Mouse (Mus musculus): ENCODE data around the gene Sult1b1. TPM values are rescaled to one million over a fixed set of nuclear protein-coding genes. Genes with fewer than 3 reads are reported as not detected.

Sult1b1 gene
- not detected for total RNA-seq (2023)

DNA sequence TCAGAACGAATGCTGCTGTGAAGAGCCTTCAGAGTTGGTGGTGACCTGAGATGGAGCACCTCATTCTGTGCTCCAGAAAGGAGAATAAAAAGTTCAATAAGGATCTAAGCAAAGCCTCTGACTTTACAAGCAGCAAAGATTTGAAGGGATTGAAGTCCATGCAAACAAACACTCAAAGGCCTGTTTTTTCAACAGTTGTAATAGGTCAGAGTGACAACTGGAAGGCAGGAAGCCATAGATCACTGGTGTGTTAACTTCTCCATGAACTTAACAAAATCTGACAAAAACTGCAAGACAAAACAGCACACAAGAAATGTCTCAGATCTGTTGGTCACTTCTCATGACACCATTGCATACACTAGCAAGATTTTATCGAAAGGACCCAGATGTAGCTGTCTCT lies at the start of gene Sult1b1:
TSS of gene Sult1b1 (minus strand) at position 85 of the 400 bp plus-strand sequence.

DNA sequence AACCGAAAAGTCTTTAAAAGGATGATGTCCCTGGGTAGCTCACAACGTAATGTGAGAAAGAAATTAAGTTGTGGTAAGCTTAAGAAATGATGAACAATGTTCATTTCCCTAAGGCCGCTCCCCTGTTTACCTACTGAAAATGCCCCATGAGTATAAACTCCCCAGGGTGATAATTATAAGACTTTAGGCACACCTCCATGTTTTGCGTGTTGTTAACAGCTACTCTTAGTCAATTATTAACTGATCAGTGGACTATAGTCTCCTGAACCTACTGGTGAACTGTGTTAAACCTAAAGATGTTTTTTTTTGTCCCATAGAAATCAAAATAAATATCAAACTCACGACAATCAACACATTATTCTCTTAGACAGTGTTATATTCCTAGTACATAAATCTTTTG lies 30.9 kb upstream of the Sult1b1 start, which contains the start of gene Sult1d1:
TSS of gene Sult1d1 (minus strand) at position 183 of the 400 bp plus-strand sequence.

DNA sequence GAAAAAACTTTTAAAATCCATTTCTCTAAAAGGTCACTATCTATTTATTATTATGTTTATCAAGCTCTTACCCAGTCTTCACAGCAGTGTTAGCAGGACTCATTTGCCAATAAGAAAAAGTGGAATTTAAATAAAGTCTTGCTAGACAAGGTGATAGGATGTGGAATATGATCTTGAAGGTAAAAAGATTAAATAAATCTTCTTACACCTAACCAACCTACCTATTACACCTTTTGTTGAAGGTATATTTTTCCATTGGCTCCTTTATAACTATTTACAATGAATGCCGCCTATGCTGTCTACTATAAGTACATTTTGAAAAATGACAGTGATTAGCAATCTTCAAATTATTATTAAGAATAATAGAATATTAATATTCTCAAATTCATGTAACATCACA lies 47.2 kb downstream of the Sult1b1 start, which contains the start of gene Ugt2a1:
TSS of gene Ugt2a1 (minus strand) at position 101 of the 400 bp plus-strand sequence.

DNA sequence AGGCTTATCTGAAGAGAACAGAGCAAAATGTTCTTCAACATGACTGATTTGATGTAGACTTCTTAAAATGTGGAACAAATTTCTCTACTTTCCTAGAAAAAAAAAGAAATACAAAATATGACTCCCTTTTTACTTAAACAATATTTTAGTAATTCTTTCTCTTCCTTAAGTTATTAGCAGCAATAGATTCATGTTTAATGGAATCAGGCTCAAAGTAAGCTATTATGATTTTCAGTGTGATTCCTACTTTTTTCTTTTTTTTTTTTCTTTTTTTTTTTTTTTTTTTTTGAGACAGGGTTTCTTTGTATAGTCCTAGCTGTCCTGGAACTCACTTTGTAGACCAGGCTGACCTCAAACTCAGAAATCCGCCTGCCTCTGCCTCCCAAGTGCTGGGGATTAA lies 51.3 kb downstream of the Sult1b1 start, which contains the start of gene Gm43638:
TSS of gene Gm43638 (minus strand) at position 101 of the 400 bp plus-strand sequence.

DNA sequence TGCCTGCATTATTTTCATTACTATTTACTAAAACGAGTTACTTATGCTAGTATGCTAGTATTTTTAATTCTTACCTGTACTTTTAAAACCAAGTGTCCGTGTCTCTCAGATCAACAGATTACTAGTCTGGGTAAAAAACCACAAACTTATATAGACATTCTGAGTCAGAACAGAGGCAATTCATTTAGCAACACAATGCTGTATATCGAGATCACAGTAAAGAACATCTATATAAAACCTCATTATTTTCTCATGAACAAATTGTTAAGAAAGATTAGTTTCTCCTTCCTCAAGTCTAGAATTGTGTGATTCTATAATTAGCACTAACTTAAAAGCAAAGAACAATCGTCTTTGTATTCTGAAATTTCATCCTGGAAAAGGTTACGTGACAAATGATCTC lies 55.8 kb downstream of the Sult1b1 start, which contains the start of gene Ugt2a2:
TSS of gene Ugt2a2 (minus strand) at position 101 of the 400 bp plus-strand sequence.

Other genes with a start within 250 kb of the Sult1b1 start
- not detected for gene Ugt2a3, start 201.0 kb downstream of the Sult1b1 start, total RNA-seq (2023)
- gene Ugt2b38, start 114.0 kb downstream of the Sult1b1 start, total RNA-seq (2023), result not detected
- gene Ugt2a2, start 55.9 kb downstream of the Sult1b1 start, total RNA-seq (2023), result not detected
- not detected for gene Gm43638, start 51.4 kb downstream of the Sult1b1 start, total RNA-seq (2023)
- not detected for gene Ugt2a1, start 47.3 kb downstream of the Sult1b1 start, total RNA-seq (2023)
- gene Sult1d1, start 30.8 kb upstream of the Sult1b1 start, total RNA-seq (2023), result not detected
- not detected for gene Sult1e1, start 53.4 kb upstream of the Sult1b1 start, total RNA-seq (2023)
- gene Csn1s1, start 128.0 kb upstream of the Sult1b1 start, total RNA-seq (2023), result not detected
- not detected for gene Csn2, start 161.4 kb upstream of the Sult1b1 start, total RNA-seq (2023)
- gene Csn1s2a, start 236.4 kb upstream of the Sult1b1 start, total RNA-seq (2023), result not detected

All from CD4-positive naive resting alpha-beta T cell, adult 76 days (primary cell).